Mouse (Mus musculus) urinary bladder, postnatal 14 days (tissue): Measurements from ENCODE around the gene Fbxl8.

Source experiments
- DNase-seq: peaks from one replicate; pipeline ENCODE4 v3.0.0; 2021; ENCODE audit warnings: low spot score

Gene Fbxl8

DNA sequence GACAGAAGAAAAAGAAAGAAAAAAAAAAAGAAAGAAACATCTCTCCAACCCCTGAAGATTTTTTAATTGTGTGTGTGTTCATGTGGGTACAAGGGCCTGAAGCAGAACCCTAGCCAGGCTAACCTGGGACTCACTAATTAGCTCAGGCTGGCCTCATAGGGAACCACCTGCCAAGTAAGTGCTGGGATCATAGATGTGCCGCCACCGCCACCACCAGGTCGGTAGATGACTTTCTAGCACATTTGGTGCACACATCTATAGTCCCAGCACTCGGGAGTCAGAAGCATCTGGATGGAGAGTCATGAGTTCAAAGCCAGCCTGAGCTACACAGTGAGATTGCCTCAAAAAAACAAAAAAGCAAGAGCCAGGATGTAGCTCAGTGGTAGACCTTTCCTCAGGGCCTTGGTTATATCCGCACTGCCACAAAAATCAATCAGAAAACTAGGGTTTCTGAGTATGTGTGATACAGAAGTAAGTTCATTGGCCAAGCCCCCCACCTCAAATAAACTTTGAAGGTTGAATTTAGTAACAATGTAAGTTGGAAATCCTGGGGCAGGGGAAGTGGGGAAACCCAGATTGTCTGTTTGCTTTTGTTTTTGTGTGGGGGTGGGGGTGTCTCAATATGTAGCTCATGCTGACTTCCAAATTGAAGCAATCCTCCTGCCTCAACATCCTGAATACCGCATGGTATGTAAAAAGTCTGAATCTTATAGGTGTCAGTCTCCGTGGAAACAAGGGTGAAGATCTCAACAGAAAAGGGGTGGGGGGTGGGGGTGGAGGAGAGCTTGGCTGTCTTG is 6.9 kb upstream of the Fbxl8 start:
- DNase-seq = no peak

- DNase-seq = no peak
Measured at GRCm38 (mm10) chr8:105258911-105259720, 5.3 kb upstream of the Fbxl8 start.

- DNase-seq = peak; percentile 78
Measured at GRCm38 (mm10) chr8:105259721-105260320, 4.6 kb upstream of the Fbxl8 start.

GRCm38 (mm10) chr8:105260371-105261099 is 3.9 kb upstream of the Fbxl8 start:
- DNase-seq = no peak

DNA sequence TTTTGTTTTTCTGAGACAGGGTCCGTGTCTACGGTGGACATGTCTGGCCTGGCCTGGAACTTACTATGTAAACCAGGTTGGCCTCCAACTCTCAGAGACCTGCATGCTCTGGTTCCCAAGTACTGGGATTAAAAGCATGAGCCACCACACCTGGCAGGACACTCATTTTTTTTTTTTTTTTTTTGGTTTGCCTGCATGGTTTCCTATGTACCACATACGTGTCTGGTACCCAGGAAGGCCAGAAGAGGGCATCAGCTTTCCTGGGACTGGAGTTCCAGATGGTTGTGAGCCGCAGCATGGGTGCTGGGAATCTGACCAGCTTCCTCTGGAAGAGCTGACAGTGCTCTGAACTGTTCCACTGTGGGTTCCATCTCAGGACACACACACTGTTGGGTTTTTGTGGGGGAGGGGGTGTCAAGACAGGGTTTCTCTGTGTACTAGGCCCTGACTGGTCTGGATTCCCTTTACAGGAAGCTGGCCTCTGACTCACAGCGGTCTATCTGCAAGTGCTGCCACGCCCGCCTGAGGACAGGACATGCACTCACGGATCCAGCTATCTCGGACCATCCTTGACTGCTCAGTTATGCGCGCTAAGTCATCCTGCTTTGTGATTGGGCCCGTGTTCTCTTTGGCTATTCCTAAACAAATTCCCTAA is 3.0 kb upstream of the Fbxl8 start:
- no peak for DNase-seq

DNA sequence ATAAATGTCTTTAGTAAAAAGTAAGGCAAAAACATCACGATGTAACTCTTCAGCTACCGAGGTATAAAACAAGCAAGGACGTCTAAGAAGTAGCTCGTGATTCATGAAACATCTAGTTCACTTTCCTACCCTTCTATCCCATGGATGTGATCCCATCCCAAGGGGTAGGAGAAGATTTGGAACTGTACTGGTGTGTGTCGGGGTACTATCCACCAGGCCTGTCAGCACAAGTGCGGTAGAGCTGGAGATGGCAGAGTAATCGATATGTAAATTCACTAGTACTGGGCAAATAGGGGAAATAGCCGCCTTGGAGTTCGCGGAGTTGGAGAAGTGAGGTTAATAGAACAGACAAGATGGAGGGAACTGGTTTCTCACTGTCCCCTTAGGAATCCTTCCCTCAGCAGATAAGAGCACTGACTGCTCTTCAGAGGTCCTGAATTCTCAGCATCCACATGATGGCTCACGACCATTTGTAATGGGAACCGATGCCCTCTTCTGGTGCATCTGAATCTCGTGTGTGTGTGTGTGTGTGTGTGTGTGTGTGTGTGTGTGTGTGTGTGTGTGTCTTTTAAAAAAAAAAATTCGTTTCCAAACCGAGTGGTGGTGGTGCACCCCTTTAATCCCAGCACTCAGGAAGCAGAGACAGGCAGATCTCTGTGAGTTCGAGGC is 1.1 kb upstream of the Fbxl8 start:
- DNase-seq = no peak

GRCm38 (mm10) chr8:105265128-105265527 is 680 bp downstream of the Fbxl8 start:
- DNase-seq = no peak

- DNase-seq = no peak
Measured at GRCm38 (mm10) chr8:105266775-105267174, 2.3 kb downstream of the Fbxl8 start.

GRCm38 (mm10) chr8:105268342-105269074 is 4.1 kb downstream of the Fbxl8 start:
- DNase-seq = no peak

- no peak for DNase-seq
Measured at GRCm38 (mm10) chr8:105269075-105269458, 4.6 kb downstream of the Fbxl8 start.

DNA sequence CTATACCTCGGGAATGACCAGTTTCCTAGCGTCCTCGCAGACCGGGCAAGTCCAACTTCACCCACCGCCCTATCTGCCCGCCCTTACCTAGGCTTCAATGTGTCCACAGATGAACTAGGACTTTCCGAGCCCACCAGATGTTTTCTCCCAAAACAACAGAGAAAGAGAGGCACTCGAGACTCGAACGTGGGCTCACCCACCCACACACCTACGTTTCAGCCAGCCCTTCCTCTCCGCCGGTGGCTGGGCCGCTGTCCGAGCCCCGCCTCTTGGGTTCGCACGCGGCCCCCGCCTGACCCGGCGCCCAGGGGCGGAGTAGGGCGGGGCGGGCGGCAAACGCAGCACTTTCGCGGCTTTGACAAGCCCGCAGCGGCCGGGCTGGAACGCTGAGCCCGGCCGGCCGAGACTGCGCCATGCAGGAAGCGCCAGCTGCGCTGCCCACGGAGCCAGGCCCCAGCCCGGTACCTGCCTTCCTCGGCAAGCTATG is 5.1 kb downstream of the Fbxl8 start, which contains the start of gene Hsf4:
TSS of gene Hsf4 (plus strand) at position 341 of the 487 bp plus-strand sequence.
- peak; percentile 76 for DNase-seq

DNA sequence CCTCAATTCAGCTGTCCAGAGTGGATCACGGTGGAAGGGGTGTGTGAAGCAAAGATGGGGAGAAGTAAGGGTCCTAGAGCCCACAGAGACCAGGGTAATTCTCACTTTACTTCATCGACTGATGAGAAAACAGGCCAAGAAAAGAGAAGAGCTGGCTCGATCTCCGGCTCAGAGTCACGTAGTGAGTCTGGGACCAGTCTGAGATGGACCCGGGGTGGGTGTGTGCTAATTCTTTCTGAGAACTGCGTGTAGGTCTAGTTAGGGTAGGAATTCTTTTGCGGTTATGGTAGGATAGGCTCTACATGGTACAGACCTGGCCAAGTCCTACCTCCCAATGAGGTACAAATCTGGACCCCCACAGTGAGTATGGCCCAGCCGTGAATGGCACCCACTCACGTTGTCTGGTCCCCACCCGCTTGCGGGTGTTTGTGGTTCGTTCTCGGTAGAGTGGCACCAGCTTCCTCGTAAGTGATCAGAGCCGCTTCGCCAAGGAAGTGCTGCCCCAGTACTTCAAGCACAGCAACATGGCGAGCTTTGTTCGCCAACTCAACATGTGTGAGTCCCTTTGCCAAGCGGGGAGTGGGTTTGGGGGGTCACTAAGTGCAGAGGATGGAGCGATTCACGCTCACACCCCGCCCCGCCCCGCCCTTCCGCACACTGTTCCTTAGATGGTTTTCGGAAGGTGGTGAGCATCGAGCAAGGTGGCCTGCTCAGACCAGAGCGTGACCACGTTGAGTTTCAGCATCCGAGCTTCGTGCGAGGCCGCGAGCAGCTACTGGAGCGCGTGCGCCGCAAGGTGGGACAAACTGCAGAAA is 5.9 kb downstream of the Fbxl8 start:
- no peak for DNase-seq

DNA sequence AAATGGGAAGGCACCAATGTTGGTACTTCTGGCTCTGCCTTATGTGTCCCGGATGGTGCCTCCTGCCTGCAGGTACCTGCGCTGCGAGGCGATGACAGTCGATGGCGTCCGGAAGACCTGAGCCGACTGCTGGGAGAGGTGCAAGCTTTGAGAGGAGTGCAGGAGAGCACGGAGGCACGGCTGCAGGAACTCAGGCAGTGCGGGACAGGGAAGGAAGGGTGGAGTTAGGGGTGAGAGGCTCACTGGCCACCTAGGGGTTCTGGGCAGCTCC is 6.4 kb downstream of the Fbxl8 start:
- no peak for DNase-seq

DNA sequence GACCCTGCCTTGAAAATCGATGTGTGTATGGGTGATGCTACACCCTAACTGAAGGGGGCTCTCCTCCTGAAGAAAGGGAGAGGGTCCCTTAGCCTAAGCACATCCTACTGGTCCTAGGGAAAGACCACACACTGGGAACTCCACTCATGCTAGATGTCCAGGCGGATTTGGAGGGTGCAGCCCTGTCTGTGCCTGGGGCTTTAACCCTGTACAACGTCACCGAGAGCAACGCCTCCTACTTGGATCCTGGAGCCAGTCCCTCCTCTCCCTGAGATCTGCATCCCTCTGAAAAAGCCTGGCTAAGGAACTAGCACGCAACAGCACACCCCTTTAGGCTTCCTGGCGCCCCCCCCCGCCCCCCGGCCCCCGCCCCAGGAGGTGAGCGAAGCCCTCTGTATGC is 10.9 kb downstream of the Fbxl8 start:
- no peak for DNase-seq

GRCm38 (mm10) chr8:105275840-105276239 is 11.4 kb downstream of the Fbxl8 start, which contains the start of gene Nol3:
Gene Nol3 (plus strand): TSS chr8:105276140.
- DNase-seq = no peak

DNA sequence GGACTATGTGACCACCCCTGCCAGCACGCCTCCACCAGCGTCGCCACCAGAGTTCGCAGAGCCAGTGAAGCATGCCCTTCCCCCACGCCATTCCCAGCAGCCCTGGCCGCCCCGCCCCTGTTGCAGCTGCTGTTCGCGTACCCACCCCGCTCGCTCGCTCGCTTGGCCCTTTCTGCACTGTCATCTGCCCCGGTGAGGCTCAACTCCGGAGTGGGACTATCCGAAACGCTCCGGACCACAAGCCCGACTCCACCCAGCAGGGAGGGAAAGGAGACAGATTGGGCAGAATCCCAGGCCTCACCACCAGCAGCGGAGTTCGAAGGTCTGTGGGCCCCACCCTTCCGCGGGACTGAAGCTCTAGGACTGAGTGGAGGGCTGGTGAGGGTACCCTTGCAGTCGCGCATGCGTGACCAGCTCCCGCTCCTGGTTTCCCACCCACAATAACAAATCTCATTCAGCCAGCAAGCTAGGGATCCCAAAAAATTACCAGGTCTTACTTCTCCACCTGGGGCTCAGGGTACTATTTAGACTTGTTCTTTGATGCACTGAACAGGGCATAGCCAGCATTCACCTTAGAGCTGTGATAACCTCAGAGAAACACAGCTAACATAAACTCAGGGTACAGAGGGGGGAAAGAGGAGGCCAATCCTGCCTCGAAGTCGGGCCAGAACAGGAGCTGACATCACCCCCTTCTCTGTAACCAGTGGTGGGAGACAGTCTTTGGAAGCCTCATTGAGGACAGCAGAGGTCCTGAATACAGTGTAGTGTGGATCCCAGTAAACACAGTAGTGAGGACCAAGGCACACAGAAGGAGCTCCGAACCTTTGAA is 12.1 kb downstream of the Fbxl8 start:
- peak; percentile 58 for DNase-seq

DNA sequence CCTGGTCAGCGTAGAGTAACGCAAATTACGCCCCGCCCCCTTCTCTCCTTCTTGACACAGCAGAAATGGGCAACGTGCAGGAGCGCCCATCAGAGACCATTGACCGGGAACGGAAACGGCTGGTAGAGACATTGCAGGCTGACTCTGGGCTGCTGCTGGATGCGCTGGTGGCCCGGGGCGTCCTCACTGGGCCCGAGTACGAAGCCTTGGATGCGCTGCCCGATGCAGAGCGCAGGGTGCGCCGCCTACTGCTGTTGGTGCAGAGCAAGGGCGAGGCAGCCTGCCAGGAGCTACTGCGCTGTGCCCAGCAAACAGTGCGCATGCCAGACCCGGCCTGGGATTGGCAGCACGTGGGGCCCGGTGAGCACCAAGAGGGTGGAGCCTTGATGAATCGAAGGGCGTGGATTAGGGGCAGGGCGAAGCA is 14.5 kb downstream of the Fbxl8 start:
- DNase-seq = peak; percentile 81

GRCm38 (mm10) chr8:105280567-105280966 is 16.1 kb downstream of the Fbxl8 start:
- DNase-seq = no peak

- DNase-seq = no peak
Measured at GRCm38 (mm10) chr8:105281821-105282220, 17.4 kb downstream of the Fbxl8 start.
